Mouse (Mus musculus): ENCODE data around the gene Tagln3. TPM values are rescaled to one million over a fixed set of nuclear protein-coding genes. Genes with fewer than 3 reads are reported as not detected.

The Tagln3 gene
- polyA plus RNA-seq (2015; fragmentation: Nextera tagmentation; extraction: Ambion mirVana): 3.9 and 4.9 TPM in 2 replicates

DNA sequence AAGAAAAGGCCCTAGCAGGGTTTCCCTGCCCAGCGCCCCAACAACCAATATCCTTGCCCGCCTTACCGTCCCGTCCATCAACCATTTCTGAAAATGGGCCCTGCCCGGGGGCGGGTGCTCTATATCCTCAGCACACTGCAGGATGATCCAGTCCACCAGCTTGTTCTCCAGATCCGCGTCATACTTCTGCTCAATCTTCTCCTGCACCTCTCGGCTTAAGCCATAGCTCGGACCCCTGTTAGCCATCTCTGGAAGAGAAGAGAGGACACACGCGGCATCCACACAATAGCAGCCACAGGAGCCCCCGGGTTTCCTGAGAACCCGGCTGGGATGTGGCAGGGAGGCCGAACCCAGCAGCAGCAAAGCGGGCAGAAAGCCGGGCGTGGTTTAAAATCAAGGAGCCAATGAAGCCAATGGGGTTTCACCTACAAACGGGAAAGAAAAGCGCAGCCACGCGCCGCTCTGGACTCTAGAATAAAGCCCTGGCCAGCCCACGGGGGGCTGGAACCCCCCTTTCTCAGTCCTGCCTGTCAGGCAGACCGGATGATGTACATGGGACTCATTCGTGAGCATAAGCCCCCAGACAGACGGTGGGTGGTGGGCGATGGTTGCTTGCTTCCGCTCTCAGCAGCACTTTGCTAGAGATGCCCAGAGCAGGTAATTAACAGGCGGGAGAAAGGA is at the start of gene Tagln3:
TSS of gene Tagln3 (minus strand) at position 548 of the 681 bp plus-strand sequence.
- Histone ChIP-seq H3K27me3 (peaks cover 6% of the 10 kb centered on the region; the same call in 1 of the 2 replicates), H3K4me1 (peaks cover 11% of the 10 kb centered on the region), H3K9ac (peak within 1 kb of the TSS; percentile 40), H3K27ac (no peak within 1 kb of the TSS), H3K9me3 (no peaks in the 10 kb centered on the region), H3K36me3 (peaks cover 6% of the 10 kb centered on the region; the same call in 1 of the 2 replicates), H3K4me2 (peak within 1 kb of the TSS; percentile 92), H3K4me3 (peak within 1 kb of the TSS; percentile 47)
- peak; percentile 60; the same call in 1 of the 2 replicates for ATAC-seq (ENCODE audit: borderline replicate concordance, extremely low read depth, low FRiP score, low TSS enrichment)
- 1% methylated on average over 30 of the region's 30 CpGs for WGBS

- Histone ChIP-seq H3K9me3 (no peaks in the 10 kb centered on the region), H3K36me3 (peaks cover 56% of the 10 kb centered on the region), H3K27ac (no peak overlapping the region), H3K9ac (no peak overlapping the region), H3K4me3 (no peak overlapping the region), H3K4me1 (no peaks in the 10 kb centered on the region), H3K4me2 (no peak overlapping the region), H3K27me3 (no peaks in the 10 kb centered on the region)
- no peak for ATAC-seq (ENCODE audit: borderline replicate concordance, extremely low read depth, low FRiP score, low TSS enrichment)
- 89% methylated on average over 6 of the region's 6 CpGs for WGBS
These were observed 46.5 kb upstream of the Tagln3 start for GRCm38 (mm10) chr16:45770914-45771313.

DNA sequence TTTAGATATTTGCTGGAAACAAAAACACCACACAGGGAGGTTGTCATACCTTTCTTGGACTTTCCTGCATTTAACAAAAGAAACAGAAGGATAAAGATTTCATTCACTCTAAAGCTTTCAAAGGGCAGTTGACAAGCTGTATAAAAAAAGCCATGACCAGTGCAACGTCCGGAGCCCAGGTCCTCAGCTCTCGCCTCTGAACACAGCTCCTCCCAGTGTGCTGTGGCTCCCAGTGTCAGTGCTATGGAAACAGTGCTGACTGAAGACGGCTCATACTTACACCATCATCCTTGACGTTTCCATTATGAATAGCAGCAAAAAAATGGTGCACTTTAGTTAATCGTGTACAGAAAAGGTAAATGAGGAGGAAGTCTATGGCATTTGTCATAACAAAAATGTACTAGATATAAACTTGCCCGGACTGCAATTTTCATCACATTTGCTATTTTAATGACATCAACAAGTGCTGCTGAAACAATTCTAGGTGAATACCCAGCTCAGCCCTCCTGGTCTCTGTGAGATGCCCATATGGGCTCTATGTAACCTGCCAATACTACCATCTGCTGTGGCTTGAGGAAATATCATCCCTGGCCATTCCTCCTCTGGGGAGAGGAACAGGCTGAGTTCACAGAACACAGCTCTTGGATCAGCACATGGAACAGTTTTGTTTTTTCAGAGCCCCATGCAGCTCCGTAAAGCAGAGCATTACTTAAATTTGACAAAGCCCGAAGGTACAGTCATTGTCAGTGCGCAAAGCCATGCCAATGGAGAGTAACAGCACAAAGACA is 43.6 kb upstream of the Tagln3 start:
- Histone ChIP-seq H3K4me3 (no peak overlapping the region), H3K9me3 (no peaks in the 10 kb centered on the region), H3K4me1 (peaks cover 7% of the 10 kb centered on the region; the same call in 1 of the 2 replicates), H3K36me3 (peaks cover 45% of the 10 kb centered on the region), H3K4me2 (no peak overlapping the region), H3K9ac (no peak overlapping the region), H3K27ac (no peak overlapping the region), H3K27me3 (no peaks in the 10 kb centered on the region)
- ATAC-seq (ENCODE audit: borderline replicate concordance, extremely low read depth, low FRiP score, low TSS enrichment): no peak
- 64% methylated on average over 10 of the region's 10 CpGs for WGBS

DNA sequence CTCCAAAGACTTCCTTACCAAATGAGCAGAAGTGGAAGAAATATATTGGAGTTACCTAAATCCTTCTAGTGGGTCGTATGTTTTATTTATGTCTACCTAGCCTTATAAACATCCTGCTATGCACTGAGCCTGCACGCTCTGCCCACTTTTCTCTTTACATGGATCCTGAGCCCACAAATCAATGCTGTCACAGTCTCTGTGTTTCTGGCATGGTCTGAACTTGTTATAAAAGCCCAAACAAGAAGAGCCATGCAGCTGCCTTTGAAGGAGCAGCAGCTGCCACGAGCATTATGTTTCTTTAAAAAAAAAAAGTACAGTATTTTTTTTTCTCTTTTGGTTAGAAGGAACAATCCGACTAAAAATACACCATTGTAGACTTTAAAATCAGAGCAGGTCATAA is 43.0 kb upstream of the Tagln3 start:
- no peaks in the 10 kb centered on the region for H3K27me3 ChIP-seq
- no peak overlapping the region for H3K4me3 ChIP-seq
- H3K9ac ChIP-seq: no peak overlapping the region
- no peak overlapping the region for H3K27ac ChIP-seq
- H3K36me3 ChIP-seq: peaks cover 41% of the 10 kb centered on the region
- WGBS: 58% methylated on average over 4 of the region's 4 CpGs
- no peak for ATAC-seq (ENCODE audit: borderline replicate concordance, extremely low read depth, low FRiP score, low TSS enrichment)
- H3K4me1 ChIP-seq: peaks cover 8% of the 10 kb centered on the region; the same call in 1 of the 2 replicates
- H3K9me3 ChIP-seq: no peaks in the 10 kb centered on the region
- no peak overlapping the region for H3K4me2 ChIP-seq

DNA sequence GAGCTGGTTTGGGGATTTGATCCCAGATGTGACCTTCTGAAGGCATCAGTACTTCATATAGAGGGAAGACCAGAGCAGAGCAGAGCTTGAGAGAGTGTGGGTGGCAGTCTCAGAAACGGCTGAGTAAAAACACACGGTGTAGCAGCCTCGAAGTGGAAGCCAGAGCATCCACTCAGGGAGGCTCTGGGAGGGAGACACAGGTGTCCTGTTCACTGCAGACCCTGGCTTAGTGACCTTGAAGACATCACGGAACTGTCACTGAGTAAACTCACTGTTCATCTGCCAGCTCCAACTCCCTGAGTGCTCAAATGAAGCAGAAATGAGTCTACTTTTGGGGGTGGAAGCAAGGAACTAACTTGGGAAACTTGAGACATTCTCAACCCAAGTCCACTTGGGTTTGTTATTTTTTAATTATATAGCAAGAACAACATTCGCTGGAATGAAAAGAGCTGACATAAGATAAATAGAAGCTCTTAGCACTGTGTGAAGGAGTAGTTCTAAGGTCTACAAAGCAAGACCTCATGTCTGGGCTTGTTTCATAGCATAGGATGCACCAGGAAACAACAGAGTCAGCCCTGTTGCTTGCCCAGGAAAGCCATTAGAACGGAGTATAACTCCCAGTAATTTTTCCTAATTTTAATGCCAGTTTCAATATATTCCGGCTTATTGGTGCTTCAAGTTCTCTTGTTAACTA is 41.5 kb upstream of the Tagln3 start:
- Histone ChIP-seq H3K36me3 (peaks cover 34% of the 10 kb centered on the region), H3K9me3 (no peaks in the 10 kb centered on the region), H3K27ac (no peak overlapping the region), H3K4me2 (no peak overlapping the region), H3K27me3 (no peaks in the 10 kb centered on the region), H3K9ac (no peak overlapping the region), H3K4me3 (no peak overlapping the region), H3K4me1 (peaks cover 8% of the 10 kb centered on the region; the same call in 1 of the 2 replicates)
- 80% methylated on average over 7 of the region's 7 CpGs for WGBS
- no peak for ATAC-seq (ENCODE audit: borderline replicate concordance, extremely low read depth, low FRiP score, low TSS enrichment)

DNA sequence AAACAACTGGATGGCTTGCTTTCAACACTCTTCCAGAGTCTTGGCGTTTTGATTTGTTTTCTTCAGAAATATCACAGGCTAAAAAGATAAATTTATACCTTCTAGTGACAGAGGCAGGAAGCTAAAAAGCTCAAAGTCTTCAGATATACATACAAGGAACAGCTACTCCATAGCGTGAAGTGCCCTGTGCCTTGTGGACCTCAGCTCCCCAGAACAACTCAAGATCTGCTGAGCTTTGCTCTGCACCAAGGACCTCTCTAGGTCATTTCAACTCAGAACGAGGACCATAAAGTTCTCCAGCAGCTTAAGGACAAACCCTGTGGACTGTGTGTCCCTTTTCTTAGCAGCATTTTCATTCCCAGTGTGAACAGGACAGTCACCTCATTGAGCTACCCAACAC is 40.7 kb upstream of the Tagln3 start:
- H3K36me3 ChIP-seq: peaks cover 35% of the 10 kb centered on the region
- H3K9me3 ChIP-seq: no peaks in the 10 kb centered on the region
- no peak overlapping the region for H3K27ac ChIP-seq
- no peak overlapping the region for H3K4me3 ChIP-seq
- no peak for ATAC-seq (ENCODE audit: borderline replicate concordance, extremely low read depth, low FRiP score, low TSS enrichment)
- no peak overlapping the region for H3K4me2 ChIP-seq
- no peak overlapping the region for H3K9ac ChIP-seq
- 83% methylated on average over 3 of the region's 3 CpGs for WGBS
- H3K27me3 ChIP-seq: no peaks in the 10 kb centered on the region
- H3K4me1 ChIP-seq: peaks cover 8% of the 10 kb centered on the region; the same call in 1 of the 2 replicates

- 46% methylated on average over 13 of the region's 13 CpGs for WGBS
- Histone ChIP-seq H3K27me3 (no peaks in the 10 kb centered on the region), H3K4me1 (peaks cover 8% of the 10 kb centered on the region; the same call in 1 of the 2 replicates), H3K9me3 (no peaks in the 10 kb centered on the region), H3K27ac (no peak overlapping the region), H3K9ac (no peak overlapping the region), H3K36me3 (peaks cover 36% of the 10 kb centered on the region), H3K4me2 (no peak overlapping the region), H3K4me3 (no peak overlapping the region)
- no peak; the same call in 1 of the 2 replicates for ATAC-seq (ENCODE audit: borderline replicate concordance, extremely low read depth, low FRiP score, low TSS enrichment)
These were observed 38.6 kb upstream of the Tagln3 start for GRCm38 (mm10) chr16:45762859-45763505.

DNA sequence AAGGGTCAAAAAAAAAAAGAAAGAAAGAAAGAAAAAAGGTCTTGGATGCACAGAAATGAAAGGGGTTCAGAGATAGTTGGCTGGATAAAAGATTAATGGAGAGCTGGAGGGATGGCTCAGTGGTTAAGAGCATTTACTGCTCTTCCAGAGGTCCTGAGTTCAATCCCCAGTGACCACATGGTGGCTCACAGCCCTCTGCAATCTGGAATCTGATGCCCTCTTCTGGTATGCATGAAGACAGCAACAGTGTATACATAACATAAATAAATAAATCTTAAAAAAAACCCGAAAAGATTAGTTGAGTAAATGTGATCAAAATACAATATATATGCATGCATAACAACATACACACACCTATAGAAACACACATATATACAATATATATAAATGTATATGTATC is 37.0 kb upstream of the Tagln3 start:
- 56% methylated on average over 1 of the region's 1 CpGs for WGBS
- H3K36me3 ChIP-seq: peaks cover 37% of the 10 kb centered on the region; the same call in 1 of the 2 replicates

DNA sequence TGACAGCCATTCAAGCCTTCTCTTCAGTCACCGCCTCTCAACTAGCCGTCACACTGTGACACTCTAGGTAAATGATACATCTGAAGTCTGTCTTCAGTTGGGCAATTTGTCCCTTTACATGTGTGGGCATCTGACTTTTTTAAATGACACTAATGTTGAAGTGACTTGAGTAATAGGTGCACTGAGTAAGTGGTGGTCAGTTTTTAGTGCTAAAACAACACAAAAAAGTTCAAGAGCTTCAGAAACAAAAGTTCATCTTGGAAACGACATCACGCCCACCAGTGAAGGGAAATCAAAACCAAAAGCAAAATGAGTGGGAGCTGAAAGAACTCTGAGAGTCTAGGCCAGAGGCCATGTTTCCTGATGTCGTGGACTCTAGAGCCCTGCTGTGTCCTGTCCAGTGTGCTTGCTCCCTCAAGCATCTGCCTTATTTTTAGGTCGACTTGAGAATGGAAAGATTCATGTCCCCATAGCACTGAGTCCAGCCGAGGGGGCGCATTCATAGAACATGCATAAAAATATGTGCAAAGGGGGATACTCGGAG is 34.4 kb upstream of the Tagln3 start:
- no peak for ATAC-seq (ENCODE audit: borderline replicate concordance, extremely low read depth, low FRiP score, low TSS enrichment)
- Histone ChIP-seq H3K9me3 (no peaks in the 10 kb centered on the region), H3K4me2 (no peak overlapping the region), H3K4me3 (no peak overlapping the region), H3K36me3 (peaks cover 31% of the 10 kb centered on the region; the same call in 1 of the 2 replicates), H3K27me3 (no peaks in the 10 kb centered on the region), H3K27ac (no peak overlapping the region), H3K4me1 (peaks cover 8% of the 10 kb centered on the region; the same call in 1 of the 2 replicates), H3K9ac (no peak overlapping the region)
- 74% methylated on average over 9 of the region's 9 CpGs for WGBS

More for the DNA sequence above, 37.0 kb upstream of the Tagln3 start:
- no peaks in the 10 kb centered on the region for H3K27me3 ChIP-seq
- no peaks in the 10 kb centered on the region for H3K9me3 ChIP-seq
- no peak overlapping the region for H3K9ac ChIP-seq
- no peak overlapping the region for H3K4me2 ChIP-seq
- no peak overlapping the region for H3K27ac ChIP-seq
- peaks cover 8% of the 10 kb centered on the region; the same call in 1 of the 2 replicates for H3K4me1 ChIP-seq
- ATAC-seq (ENCODE audit: borderline replicate concordance, extremely low read depth, low FRiP score, low TSS enrichment): no peak
- H3K4me3 ChIP-seq: no peak overlapping the region

DNA sequence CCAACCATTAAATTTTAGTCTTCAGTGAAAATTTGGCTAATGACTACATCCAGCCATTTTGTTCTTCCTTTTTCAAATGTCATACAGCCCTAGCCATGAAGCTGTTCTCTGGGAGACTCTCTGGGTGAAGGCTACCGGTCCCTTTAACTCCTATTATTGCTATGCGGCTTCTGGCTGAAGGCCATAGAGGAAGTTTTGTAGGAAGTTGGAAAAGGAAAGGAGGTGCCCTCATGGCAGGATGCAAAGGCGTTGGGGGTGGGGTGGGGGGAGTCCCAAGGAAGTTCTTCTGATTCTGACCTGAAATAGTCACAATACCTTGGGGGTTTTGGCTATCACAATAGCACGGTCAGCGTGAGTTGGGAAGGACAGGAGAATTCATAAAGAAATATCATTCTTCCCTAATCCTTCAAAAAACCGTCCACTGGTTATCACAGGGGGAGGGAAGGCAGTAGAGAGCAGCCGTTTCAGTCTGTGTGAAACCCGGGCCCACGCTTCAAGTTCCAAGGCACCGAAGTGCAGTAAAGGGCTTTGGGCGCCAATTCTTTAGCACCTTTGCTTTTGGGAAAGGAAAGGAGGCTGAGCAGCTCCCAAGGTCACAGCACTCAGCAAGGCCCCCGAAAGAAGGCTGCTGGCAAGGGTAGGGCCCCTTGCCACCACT is 33.1 kb upstream of the Tagln3 start:
- peak; percentile 49 for ATAC-seq (ENCODE audit: borderline replicate concordance, extremely low read depth, low FRiP score, low TSS enrichment)
- no peaks in the 10 kb centered on the region for H3K27me3 ChIP-seq
- no peak overlapping the region for H3K4me2 ChIP-seq
- no peak overlapping the region for H3K4me3 ChIP-seq
- no peaks in the 10 kb centered on the region for H3K4me1 ChIP-seq
- H3K9me3 ChIP-seq: no peaks in the 10 kb centered on the region
- no peak overlapping the region for H3K9ac ChIP-seq
- 70% methylated on average over 12 of the region's 12 CpGs for WGBS
- H3K36me3 ChIP-seq: peaks cover 31% of the 10 kb centered on the region; the same call in 1 of the 2 replicates
- peak overlapping the region; percentile 78 for H3K27ac ChIP-seq
